Mouse (Mus musculus) limb, embryonic 10.5 days (tissue): ENCODE data around the gene F2. TPM values are rescaled to one million over a fixed set of nuclear protein-coding genes. Genes with fewer than 3 reads are reported as not detected.
"Not testable (repeated sequence)": the region's sequence is repeated elsewhere in the genome, so short reads cannot be mapped to it uniquely, and the experiment has no call there.

Source experiments
- DNase-seq: peaks from one replicate; pipeline ENCODE4 v3.0.0-alpha.2; 2017; ENCODE audit warnings: low spot score
- H3K27ac ChIP-seq: fragments of 300-500 bp; sonication (generic); 2 replicates; pipeline ENCODE4 v1.5.1; 2016; ENCODE audit warnings: mild to moderate bottlenecking
- H3K27me3 ChIP-seq: fragments of 300-500 bp; sonication (generic); 2 replicates; pipeline ENCODE4 v1.6.1; 2016; ENCODE audit warnings: low read depth, mild to moderate bottlenecking; ENCODE audit not compliant: poor library complexity, severe bottlenecking
- H3K36me3 ChIP-seq: fragments of 300-500 bp; sonication (generic); 2 replicates; pipeline ENCODE4 v1.6.1; 2016; ENCODE audit warnings: mild to moderate bottlenecking, moderate library complexity
- H3K4me1 ChIP-seq: fragments of 300-500 bp; sonication (generic); 2 replicates; pipeline ENCODE4 v1.6.1; 2016
- H3K4me3 ChIP-seq: fragments of 300-500 bp; sonication (generic); 2 replicates; pipeline ENCODE4 v1.5.1; 2016; ENCODE audit warnings: mild to moderate bottlenecking, moderate library complexity
- H3K9me3 ChIP-seq: fragments of 300-500 bp; sonication (generic); replicated peaks from 2 replicates; pipeline ENCODE4 v1.6.1; 2016; ENCODE audit warnings: mild to moderate bottlenecking
- WGBS: fragments of 180-500 bp; shearing (Covaris S2); methylation state at CpG from one replicate; pipeline ENCODE4 v1.1.7; 2016; 5-methylcytosine and 5-hydroxymethylcytosine counted together
- polyA plus RNA-seq: library from polyadenylated mRNA; unstranded; fragments of >200 nt; fragmentation: Nextera tagmentation; extraction: Ambion mirVana; gene quantifications from 2 replicates; pipeline ENCODE4 v1.2.1, GENCODE M21; 2016

The F2 gene
- polyA plus RNA-seq, 1 experiment from 2014 or later = not detected

DNA sequence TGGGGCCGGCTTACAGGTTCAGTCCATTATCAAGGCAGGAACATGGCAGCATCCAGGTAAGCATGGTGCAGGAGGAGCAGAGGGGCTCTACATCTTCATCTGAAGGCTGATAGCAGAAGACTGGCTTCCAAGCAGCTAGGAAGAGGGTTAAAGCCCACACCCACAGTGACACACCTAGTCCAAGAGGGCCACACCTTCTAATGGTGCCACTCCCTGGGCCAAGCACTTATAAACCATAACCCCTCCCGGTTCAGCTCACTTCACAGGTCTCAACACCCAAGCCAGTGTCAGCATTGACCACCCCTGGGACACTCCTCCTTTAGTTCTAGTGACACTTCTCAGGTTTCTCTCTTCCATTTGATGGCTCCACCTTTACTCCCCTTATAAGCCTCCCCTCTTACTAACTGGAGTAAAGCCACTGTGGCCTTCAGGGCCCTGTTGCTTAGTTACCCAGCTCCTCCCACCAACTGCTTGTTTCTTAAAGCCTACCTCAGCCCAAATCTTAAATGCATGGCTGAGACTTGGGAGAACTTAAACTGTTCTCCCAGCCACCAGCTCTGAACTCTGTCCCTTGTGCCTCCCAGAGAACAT is 6.7 kb upstream of the F2 start:
- no peak overlapping the region for H3K27ac ChIP-seq
- no peak for DNase-seq
- H3K27me3 ChIP-seq = no peaks in the 10 kb centered on the region
- H3K4me1 ChIP-seq = no peaks in the 10 kb centered on the region
- WGBS = 93% methylated on average over 2 of the region's 2 CpGs
- peaks cover 59% of the 10 kb centered on the region for H3K36me3 ChIP-seq
- no peak overlapping the region for H3K4me3 ChIP-seq
- H3K9me3 ChIP-seq = no peaks in the 10 kb centered on the region

DNA sequence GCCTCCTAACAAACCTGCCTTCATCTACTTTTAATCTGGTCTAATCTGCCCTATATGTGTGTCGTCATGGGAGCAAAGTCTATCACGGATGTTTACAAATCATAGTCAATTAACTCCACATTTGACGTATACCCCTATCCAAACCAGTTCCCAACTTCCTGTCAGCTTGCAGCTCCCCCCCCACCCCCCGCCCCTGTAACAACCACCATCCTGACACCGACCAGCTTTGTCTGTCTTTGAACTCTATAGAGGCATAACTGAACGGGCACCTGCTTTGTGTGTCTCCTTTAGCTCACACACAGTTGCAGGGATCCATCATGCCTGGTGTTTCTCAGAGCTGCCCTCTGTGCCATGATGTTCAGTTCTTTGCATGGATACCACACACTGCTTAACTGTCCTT is 2.7 kb upstream of the F2 start:
- DNase-seq = no peak
- Histone ChIP-seq H3K36me3 (peaks cover 19% of the 10 kb centered on the region), H3K4me3 (no peak overlapping the region), H3K9me3 (no peaks in the 10 kb centered on the region), H3K27ac (no peak overlapping the region), H3K27me3 (no peaks in the 10 kb centered on the region), H3K4me1 (no peaks in the 10 kb centered on the region)
- 86% methylated on average over 6 of the region's 6 CpGs for WGBS

- Histone ChIP-seq H3K4me1 (no peaks in the 10 kb centered on the region), H3K27ac (no peak overlapping the region), H3K4me3 (no peak overlapping the region), H3K9me3 (no peaks in the 10 kb centered on the region), H3K36me3 (no peaks in the 10 kb centered on the region; the same call in 1 of the 2 replicates), H3K27me3 (no peaks in the 10 kb centered on the region)
- DNase-seq = no peak
- 83% methylated on average over 5 of the region's 5 CpGs for WGBS
These were observed 619 bp upstream of the F2 start for GRCm38 (mm10) chr2:91636727-91637338.

DNA sequence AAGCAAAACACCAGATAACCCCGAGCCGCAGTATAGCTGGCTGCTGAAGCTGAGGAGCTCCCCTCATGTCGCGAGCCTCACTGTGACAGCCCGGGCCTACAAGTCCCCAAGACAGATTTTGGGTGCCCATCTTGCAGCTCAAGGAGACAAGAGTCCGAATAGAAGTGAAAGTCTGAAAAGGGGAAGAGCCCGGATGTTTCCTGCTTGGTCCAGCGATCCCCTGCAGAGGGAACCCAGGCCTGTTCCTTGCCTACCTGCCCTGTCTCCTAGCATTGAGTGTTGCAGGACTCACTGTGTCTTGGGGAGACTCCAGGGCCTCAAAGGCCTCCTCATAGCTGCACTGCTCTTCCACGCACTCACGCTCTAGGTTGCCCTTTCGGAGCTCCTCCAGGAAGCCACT is 728 bp downstream of the F2 start:
- H3K27ac ChIP-seq = no peak overlapping the region
- H3K36me3 ChIP-seq = no peaks in the 10 kb centered on the region
- no peak overlapping the region for H3K4me3 ChIP-seq
- H3K27me3 ChIP-seq = no peaks in the 10 kb centered on the region
- no peaks in the 10 kb centered on the region for H3K4me1 ChIP-seq
- 87% methylated on average over 11 of the region's 11 CpGs for WGBS
- H3K9me3 ChIP-seq = no peaks in the 10 kb centered on the region
- no peak for DNase-seq

DNA sequence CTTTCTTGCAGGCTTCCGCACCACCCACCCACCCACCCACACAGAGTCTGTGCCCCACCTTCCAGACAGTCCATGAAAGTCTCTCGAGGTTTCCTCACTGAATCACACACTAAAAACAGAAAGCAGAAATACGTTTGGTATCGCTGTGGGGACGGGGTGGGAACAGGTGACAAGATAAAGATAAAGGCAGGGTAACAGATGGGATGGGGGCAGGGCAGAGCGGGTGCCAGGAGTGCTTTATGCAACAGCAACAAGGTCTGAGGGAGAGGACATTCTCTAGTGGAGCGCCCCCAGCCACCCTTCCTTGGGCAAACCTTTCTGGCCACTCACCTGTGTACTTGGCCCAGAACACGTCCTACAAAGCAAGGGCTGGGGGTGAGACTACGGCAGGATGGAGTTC is 1.4 kb downstream of the F2 start:
- Histone ChIP-seq H3K27ac (no peak overlapping the region), H3K4me3 (no peak overlapping the region), H3K4me1 (no peaks in the 10 kb centered on the region), H3K9me3 (no peaks in the 10 kb centered on the region), H3K27me3 (no peaks in the 10 kb centered on the region), H3K36me3 (no peaks in the 10 kb centered on the region)
- no peak for DNase-seq
- WGBS = 85% methylated on average over 9 of the region's 9 CpGs

DNA sequence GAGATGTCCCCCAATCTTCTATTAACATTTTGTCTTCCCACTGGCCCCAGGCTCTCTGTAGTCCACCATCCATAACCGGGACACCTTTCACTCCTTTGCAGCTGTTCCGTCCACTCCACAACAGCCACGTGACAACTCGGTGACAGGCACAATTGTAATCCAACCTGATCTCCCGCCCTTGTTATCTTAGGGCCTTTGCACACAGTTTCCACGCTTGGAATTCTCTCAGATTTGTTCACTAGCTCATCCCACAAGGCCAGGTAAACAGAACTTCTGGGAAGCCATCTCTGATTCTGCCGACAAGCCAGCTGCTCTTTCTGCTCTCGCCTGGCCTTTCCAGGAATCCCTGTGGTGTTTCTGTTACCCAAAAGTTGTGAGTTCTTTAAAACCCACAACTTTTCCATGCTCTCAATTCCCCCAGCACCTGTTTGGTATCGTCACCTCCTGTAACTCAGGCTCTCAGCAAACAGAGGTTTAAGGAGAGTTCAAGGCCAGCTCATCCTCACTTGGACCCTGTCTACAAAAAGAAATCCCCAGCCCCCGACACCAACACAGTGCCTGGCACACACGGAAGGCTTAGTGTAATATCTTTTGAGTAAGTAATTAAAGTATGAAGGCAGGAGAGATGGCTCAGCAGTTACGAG is 2.8 kb downstream of the F2 start:
- H3K27ac ChIP-seq = no peak overlapping the region
- no peaks in the 10 kb centered on the region for H3K4me1 ChIP-seq
- WGBS = 81% methylated on average over 12 of the region's 12 CpGs
- no peaks in the 10 kb centered on the region for H3K36me3 ChIP-seq
- DNase-seq = no peak
- no peaks in the 10 kb centered on the region for H3K27me3 ChIP-seq
- H3K4me3 ChIP-seq = no peak overlapping the region
- no peaks in the 10 kb centered on the region for H3K9me3 ChIP-seq

GRCm38 (mm10) chr2:91632316-91632715 is 3.9 kb downstream of the F2 start:
- no peaks in the 10 kb centered on the region for H3K4me1 ChIP-seq

GRCm38 (mm10) chr2:91631826-91632225 is 4.4 kb downstream of the F2 start:
- no peaks in the 10 kb centered on the region for H3K9me3 ChIP-seq
- H3K36me3 ChIP-seq = no peaks in the 10 kb centered on the region
- no peak overlapping the region for H3K27ac ChIP-seq
- H3K4me3 ChIP-seq = no peak overlapping the region
- H3K4me1 ChIP-seq = no peaks in the 10 kb centered on the region
- WGBS = 87% methylated on average over 5 of the region's 5 CpGs
- no peak for DNase-seq
- H3K27me3 ChIP-seq = no peaks in the 10 kb centered on the region

More at GRCm38 (mm10) chr2:91632316-91632715, 3.9 kb downstream of the F2 start:
- no peaks in the 10 kb centered on the region for H3K27me3 ChIP-seq
- H3K9me3 ChIP-seq = no peaks in the 10 kb centered on the region
- H3K36me3 ChIP-seq = no peaks in the 10 kb centered on the region
- WGBS = 90% methylated on average over 5 of the region's 5 CpGs
- no peak overlapping the region for H3K4me3 ChIP-seq
- no peak for DNase-seq
- H3K27ac ChIP-seq = no peak overlapping the region

DNA sequence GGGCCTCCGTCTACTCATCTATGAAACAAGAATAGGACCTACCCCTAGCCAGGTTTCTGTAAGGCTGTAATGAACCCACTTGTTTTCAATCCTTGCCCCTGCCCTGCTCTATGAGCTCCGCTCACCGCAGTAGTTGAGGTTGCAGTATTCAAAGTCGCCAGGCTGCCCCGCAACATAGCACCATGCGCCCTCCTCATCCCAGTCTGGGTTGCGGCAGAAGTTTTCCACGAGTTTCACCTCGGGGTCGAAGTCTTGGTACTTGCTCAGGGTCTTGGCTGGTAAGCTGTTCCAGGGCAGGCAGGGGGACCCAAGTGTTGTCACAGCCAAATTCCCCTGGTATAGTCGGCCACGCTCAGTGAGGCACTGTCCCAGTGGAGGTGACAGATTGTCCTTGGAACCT is 5.8 kb downstream of the F2 start:
- Histone ChIP-seq H3K4me1 (no peaks in the 10 kb centered on the region), H3K27me3 (no peaks in the 10 kb centered on the region), H3K36me3 (no peaks in the 10 kb centered on the region), H3K4me3 (no peak overlapping the region), H3K27ac (no peak overlapping the region), H3K9me3 (no peaks in the 10 kb centered on the region)
- whole genome bisulfite sequencing = 94% methylated on average over 12 of the region's 12 CpGs
- no peak for DNase-seq

DNA sequence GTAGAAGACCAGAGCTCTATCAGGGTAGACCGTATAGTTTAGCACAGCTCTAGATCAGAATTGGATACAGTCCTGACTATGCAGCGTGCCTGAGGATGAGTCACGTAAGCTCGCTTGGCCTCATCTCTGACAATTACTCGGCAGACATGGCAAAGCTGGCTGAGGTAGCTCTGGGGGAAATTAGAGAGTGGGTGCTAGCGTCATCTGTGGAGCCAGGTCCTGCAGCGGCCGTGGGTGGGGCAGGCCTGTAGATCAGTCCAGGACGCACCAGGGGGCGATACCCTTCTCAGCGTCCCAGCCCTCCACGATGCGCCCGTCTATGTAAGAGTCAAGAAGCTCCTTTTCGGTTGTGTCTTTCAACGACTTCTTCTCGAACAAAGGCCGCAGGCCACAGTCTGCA is 6.5 kb downstream of the F2 start:
- H3K4me1 ChIP-seq = no peaks in the 10 kb centered on the region
- no peak overlapping the region for H3K27ac ChIP-seq
- H3K27me3 ChIP-seq = no peaks in the 10 kb centered on the region
- 84% methylated on average over 18 of the region's 18 CpGs for WGBS
- no peaks in the 10 kb centered on the region; the same call in 1 of the 2 replicates for H3K36me3 ChIP-seq
- DNase-seq = no peak
- H3K9me3 ChIP-seq = no peaks in the 10 kb centered on the region
- no peak overlapping the region for H3K4me3 ChIP-seq

GRCm38 (mm10) chr2:91628171-91628570 is 8.0 kb downstream of the F2 start:
- no peaks in the 10 kb centered on the region for H3K9me3 ChIP-seq
- H3K27me3 ChIP-seq = no peaks in the 10 kb centered on the region
- 87% methylated on average over 8 of the region's 8 CpGs for WGBS
- peaks cover 11% of the 10 kb centered on the region for H3K36me3 ChIP-seq
- no peak overlapping the region for H3K4me3 ChIP-seq
- no peak for DNase-seq
- no peak overlapping the region for H3K27ac ChIP-seq
- no peaks in the 10 kb centered on the region for H3K4me1 ChIP-seq

GRCm38 (mm10) chr2:91627486-91627885 is 8.7 kb downstream of the F2 start:
- DNase-seq = no peak
- Histone ChIP-seq H3K4me3 (no peak overlapping the region), H3K27ac (no peak overlapping the region), H3K9me3 (no peaks in the 10 kb centered on the region), H3K36me3 (peaks cover 18% of the 10 kb centered on the region), H3K27me3 (no peaks in the 10 kb centered on the region), H3K4me1 (no peaks in the 10 kb centered on the region)
- 81% methylated on average over 5 of the region's 5 CpGs for WGBS

GRCm38 (mm10) chr2:91623366-91623765 is 12.8 kb downstream of the F2 start:
- H3K27me3 ChIP-seq, H3K4me1 ChIP-seq, H3K27ac ChIP-seq, H3K4me3 ChIP-seq, H3K9me3 ChIP-seq, DNase-seq: not testable (repeated sequence)
- 93% methylated on average over 7 of the region's 7 CpGs for WGBS
- peaks cover 59% of the 10 kb centered on the region for H3K36me3 ChIP-seq
